Mouse (Mus musculus) small intestine, adult 2 months (tissue): ENCODE data around the gene Mrpl38.

Experiments
- CTCF ChIP-seq: fragments of 200-500 bp; IDR thresholded peaks from 2 replicates; pipeline ENCODE4 v1.5.1; 2012; ENCODE audit warnings: low read depth, mild to moderate bottlenecking, control low read depth, inconsistent platforms, low read length, moderate library complexity, mixed read lengths; ENCODE audit not compliant: insufficient replicate concordance, insufficient read length; ENCODE audit errors: extremely low read depth
- POLR2A ChIP-seq: fragments of 200-500 bp; IDR thresholded peaks from 2 replicates; pipeline ENCODE4 v1.6.1; 2012; ENCODE audit warnings: low read depth, mild to moderate bottlenecking, control low read depth, inconsistent platforms, low read length, moderate library complexity

- TF ChIP-seq CTCF (no peak), POLR2A (peak; percentile 70)
Measured at GRCm38 (mm10) chr11:116086258-116087193, 52.1 kb downstream of the Mrpl38 start, which contains the start of gene Wbp2.
